Mouse (Mus musculus) T-cell, adult 2 months (primary cell): ENCODE data around the gene Ythdf2.

Experiments used
- DNase-seq: peaks from one replicate; pipeline ENCODE4 v3.0.0; 2022; ENCODE audit warnings: low spot score

The Ythdf2 gene

GRCm38 (mm10) chr4:132209299-132209698, 2.8 kb downstream of the Ythdf2 start:
- no peak for DNase-seq

GRCm38 (mm10) chr4:132207280-132207679, 4.8 kb downstream of the Ythdf2 start:
- no peak for DNase-seq

DNA sequence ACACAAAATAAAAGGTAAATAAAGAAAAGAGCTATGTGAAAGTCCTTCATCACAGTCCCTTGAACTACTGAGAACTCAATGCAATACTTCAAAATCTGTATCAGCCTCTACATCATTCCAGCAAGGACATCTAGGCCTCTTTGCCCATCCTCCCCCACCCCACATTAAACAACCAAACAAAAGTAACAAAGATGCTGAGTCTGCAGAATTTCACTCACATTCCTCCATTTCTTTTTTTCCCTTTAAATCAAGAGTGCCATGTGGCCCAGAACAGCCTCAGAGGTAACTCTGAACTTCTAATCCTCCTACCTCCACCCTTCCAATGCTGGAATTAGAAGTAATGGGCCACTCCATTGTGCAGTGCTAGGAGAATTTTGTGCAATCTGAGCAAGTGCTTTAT, 13.3 kb downstream of the Ythdf2 start:
- no peak for DNase-seq

DNA sequence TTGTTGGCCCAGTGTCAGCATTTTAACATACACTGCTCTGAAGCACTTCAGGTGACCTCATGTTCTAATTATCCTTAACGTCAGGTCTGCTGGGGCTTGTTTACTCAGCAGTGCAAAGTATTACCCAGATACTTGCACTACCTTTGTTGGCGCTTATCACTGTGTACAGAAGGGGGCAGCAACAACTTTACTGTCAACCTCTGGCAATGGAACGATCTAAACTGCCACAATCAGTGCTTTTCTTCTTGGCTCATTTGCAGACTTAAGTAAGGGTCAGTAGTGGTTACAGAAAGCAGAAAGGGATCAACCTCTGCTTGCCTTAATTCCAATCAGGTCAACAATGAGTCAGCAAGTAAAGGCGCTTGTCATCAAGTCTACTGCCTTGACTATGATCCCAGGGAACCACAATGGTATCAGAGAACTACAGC, 13.8 kb downstream of the Ythdf2 start:
- DNase-seq: peak; percentile 48

GRCm38 (mm10) chr4:132194975-132195374, 17.1 kb downstream of the Ythdf2 start:
- no peak for DNase-seq

GRCm38 (mm10) chr4:132194373-132194772, 17.7 kb downstream of the Ythdf2 start:
- no peak for DNase-seq

- DNase-seq: no peak
These were observed 24.2 kb downstream of the Ythdf2 start for GRCm38 (mm10) chr4:132187826-132188401.

GRCm38 (mm10) chr4:132183162-132183561, 28.9 kb downstream of the Ythdf2 start:
- DNase-seq: no peak

DNA sequence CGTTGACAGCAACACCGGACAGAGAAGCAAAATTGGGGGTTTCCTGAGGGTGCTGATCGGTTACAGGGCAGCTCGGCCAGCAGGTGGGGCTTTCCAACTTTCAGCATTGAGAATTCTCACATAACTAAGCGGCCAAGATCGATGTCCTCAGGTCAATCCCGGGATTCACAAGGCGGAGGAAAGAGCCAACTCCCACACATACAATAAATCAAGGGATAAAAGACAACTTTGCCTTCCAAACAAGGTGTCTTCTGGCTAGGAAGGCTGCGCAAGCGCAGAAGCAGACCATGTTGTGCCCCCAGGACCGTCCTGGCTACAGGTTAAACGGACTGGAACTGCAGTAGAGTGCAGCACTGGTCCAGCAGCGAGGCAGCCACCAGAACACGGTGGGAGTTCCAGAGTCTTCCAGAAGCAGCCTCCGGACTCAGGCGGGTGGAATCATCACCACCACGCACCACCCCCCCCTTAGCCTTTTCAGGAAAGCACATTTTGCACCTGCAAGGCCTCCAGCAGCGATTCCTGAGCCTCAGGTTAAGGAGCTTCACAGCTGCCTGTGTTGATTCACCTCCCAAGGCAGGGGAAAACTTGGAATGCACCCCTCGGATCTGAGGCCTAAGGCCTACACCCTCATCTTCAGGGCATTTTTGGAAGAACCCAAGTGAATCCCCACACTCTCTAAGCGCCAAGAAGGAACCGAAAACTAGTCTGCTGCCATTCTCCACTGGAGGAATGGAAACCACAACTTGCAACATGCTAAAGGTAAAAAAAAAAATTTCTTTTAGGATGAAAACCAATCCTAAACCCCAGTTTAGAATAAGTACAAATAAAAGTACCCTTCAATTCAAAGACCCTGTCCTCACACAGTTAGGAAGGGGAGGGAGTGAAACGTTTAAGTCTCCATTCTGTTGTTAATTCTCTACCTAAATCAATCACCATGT, 30.1 kb downstream of the Ythdf2 start:
- no peak for DNase-seq

- DNase-seq: no peak
These were observed 31.4 kb downstream of the Ythdf2 start for GRCm38 (mm10) chr4:132180710-132181109.

GRCm38 (mm10) chr4:132178630-132179059, 33.5 kb downstream of the Ythdf2 start:
- DNase-seq: peak; percentile 57

GRCm38 (mm10) chr4:132176474-132176873, 35.6 kb downstream of the Ythdf2 start:
- no peak for DNase-seq

GRCm38 (mm10) chr4:132170891-132171290, 41.2 kb downstream of the Ythdf2 start:
- no peak for DNase-seq

DNA sequence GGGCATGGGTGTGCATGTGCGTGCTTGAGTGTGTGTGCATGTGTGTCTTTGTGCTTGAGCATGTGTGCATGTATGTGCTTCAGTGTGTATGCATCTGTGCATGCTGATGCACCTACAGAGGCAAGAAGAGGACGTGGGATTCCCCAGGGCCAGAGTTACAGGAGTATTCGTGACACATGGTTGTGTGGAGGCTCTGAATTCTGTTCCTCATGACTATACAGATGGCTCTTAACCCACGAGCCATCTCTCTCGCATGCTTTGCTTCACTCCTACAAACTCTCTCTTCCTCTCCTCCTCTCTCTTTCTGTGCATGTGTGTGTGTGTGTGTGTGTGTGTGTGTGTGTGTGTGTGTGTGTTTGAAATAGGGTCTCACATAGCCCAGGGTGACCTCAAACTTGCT, 42.3 kb downstream of the Ythdf2 start:
- no peak for DNase-seq

- no peak for DNase-seq
These were observed 42.8 kb downstream of the Ythdf2 start for GRCm38 (mm10) chr4:132169271-132169670.

- no peak for DNase-seq
These were observed 44.7 kb downstream of the Ythdf2 start for GRCm38 (mm10) chr4:132167436-132167835.

GRCm38 (mm10) chr4:132166350-132167290, 45.5 kb downstream of the Ythdf2 start:
- no peak for DNase-seq

GRCm38 (mm10) chr4:132165691-132166090, 46.4 kb downstream of the Ythdf2 start:
- no peak for DNase-seq

DNA sequence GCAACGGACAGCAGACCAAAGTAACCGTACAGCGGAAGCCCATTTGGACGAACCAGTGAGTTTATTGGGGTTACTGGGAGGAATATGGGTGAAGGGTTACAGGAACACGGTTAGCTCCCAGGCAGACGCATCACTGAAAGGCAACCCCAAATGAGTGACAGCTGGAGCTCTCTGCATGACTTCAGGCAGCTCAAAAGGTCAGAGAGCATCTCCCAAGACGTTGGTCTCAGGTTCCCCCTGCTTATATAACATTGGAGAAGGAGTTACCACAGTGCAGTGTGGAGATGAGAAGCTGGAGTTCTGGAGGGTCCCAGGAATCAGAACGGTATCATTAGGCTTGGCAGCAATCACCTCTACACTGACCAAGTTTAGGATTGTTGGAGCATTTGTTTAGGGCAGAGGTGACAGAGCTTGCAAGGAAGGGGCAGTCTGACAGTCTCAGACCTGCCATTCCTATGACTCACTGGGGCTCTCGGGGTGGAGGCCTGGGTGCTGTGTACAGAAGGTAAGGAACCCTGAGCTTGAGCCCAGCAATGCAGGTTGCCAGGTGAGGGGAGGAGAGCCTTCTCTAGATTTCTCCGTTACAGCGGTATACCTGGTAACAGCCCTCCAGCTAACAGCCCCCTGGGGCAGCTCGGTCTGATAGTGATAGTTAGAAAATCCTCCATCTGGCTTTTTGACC, 55.0 kb downstream of the Ythdf2 start:
- no peak for DNase-seq

GRCm38 (mm10) chr4:132154877-132155670, 57.0 kb downstream of the Ythdf2 start:
- no peak for DNase-seq

- DNase-seq: no peak
These were observed 60.4 kb downstream of the Ythdf2 start for GRCm38 (mm10) chr4:132151673-132152072.
